In genomic region chr3:93346896-93347295, GRCm38 (mm10) we compare ENCODE assay signal across 33 mouse cellular contexts. TPM values are rescaled to one million over a fixed set of nuclear protein-coding genes. Genes with fewer than 3 reads are reported as not detected.
DNase-seq lines count a peak whose midpoint lies in the region; ATAC-seq and TF ChIP-seq lines count a peak whose summit lies in the region.
"Had no signal": no experiment of that assay in that cellular context is flagged by ENCODE, and none has a peak within 500 bp of the region (broad histone marks: within the 10 kb centered on the region; RNA-seq: fewer than 3 reads in every experiment).

No protein-coding gene starts in this region.

- TF ChIP-seq CTCF in layer of hippocampus, adult 2 months (conservative IDR thresholded peaks at IDR 0.05): no peak

- intact Hi-C loops in left cerebral cortex, postnatal 4 days (cut with DNase I): no loop called here

- no peak for ATAC-seq in kidney, embryonic 15.5 days (replicated peaks; ENCODE audit: low FRiP score)
- ATAC-seq: forebrain, embryonic 16.5 days had no signal

- no peak overlapping the region for H3K4me2 ChIP-seq in kidney, embryonic 15.5 days
- H3K4me2 ChIP-seq: embryonic facial prominence, embryonic 13.5 days; forebrain, embryonic 12.5 days; heart, embryonic 12.5 days; heart, embryonic 15.5 days; hindbrain, embryonic 14.5 days had no signal

- H3K4me3 ChIP-seq in layer of hippocampus, adult 2 months: no peak overlapping the region
- H3K4me3 ChIP-seq in kidney, embryonic 15.5 days (replicated peaks): no peak overlapping the region
- H3K4me3 ChIP-seq: embryonic facial prominence, embryonic 10.5 days; embryonic facial prominence, embryonic 13.5 days; erythroblast, embryonic 14.5 days; forebrain, embryonic 12.5 days; gastrocnemius, adult 2 months; heart, embryonic 12.5 days; heart, embryonic 15.5 days; hindbrain, embryonic 10.5 days had no signal

- DNase-seq in layer of hippocampus, adult 2 months (ENCODE audit: low spot score in 2 of 2): peak in 1 of 2 experiments; percentile 28
- DNase-seq in layer of hippocampus, adult 11-12 months (ENCODE audit: low spot score): no peak
- DNase-seq in Muller cell, postnatal 12 days (ENCODE audit: inconsistent ontology term): peak; percentile 70
- DNase-seq in brain, adult 2 months (ENCODE audit: low read depth, low spot score): peak; percentile 39
- DNase-seq in left cerebral cortex, postnatal 4 days: no peak
- DNase-seq: adrenal gland, adult 2 months; adrenal gland, postnatal 14 days; cerebellum, adult 11-12 months; cerebellum, adult 8-10 months; cerebellum, postnatal 10 days; cerebellum, postnatal 36 days; embryo, embryonic 11 days; gastrocnemius, adult 2 months; gastrocnemius, postnatal 14 days; heart, adult 18-20 months; heart, postnatal 10 days; heart, postnatal 36 days had no signal

- H3K4me1 ChIP-seq in kidney, embryonic 15.5 days: no peaks in the 10 kb centered on the region
- H3K4me1 ChIP-seq: embryonic facial prominence, embryonic 10.5 days; embryonic facial prominence, embryonic 13.5 days; heart, embryonic 12.5 days; heart, embryonic 15.5 days; hindbrain, embryonic 10.5 days had no signal

- H3K27me3 ChIP-seq in kidney, embryonic 15.5 days: no peaks in the 10 kb centered on the region
- H3K27me3 ChIP-seq: embryonic facial prominence, embryonic 13.5 days; forebrain, embryonic 12.5 days; heart, embryonic 12.5 days; heart, embryonic 15.5 days had no signal

- H3K27ac ChIP-seq in layer of hippocampus, adult 2 months: peak overlapping the region; percentile 60
- no peak overlapping the region for H3K27ac ChIP-seq in kidney, embryonic 15.5 days
- H3K27ac ChIP-seq: embryonic facial prominence, embryonic 10.5 days; embryonic facial prominence, embryonic 13.5 days; forebrain, embryonic 12.5 days; gastrocnemius, adult 2 months; heart, embryonic 15.5 days; hindbrain, embryonic 10.5 days; hindbrain, embryonic 14.5 days had no signal

- 83% methylated on average over 2 of the region's 2 CpGs for WGBS in kidney, embryonic 15.5 days

- H3K9ac ChIP-seq in kidney, embryonic 15.5 days: no peak overlapping the region
- H3K9ac ChIP-seq: embryonic facial prominence, embryonic 13.5 days; forebrain, embryonic 12.5 days; heart, embryonic 12.5 days; heart, embryonic 15.5 days; hindbrain, embryonic 14.5 days had no signal

- no peaks in the 10 kb centered on the region for H3K9me3 ChIP-seq in kidney, embryonic 15.5 days (replicated peaks)
- H3K9me3 ChIP-seq: embryonic facial prominence, embryonic 10.5 days; embryonic facial prominence, embryonic 13.5 days; forebrain, embryonic 12.5 days; heart, embryonic 12.5 days; heart, embryonic 15.5 days; hindbrain, embryonic 10.5 days had no signal

- H3K36me3 ChIP-seq in kidney, embryonic 15.5 days: no peaks in the 10 kb centered on the region
- H3K36me3 ChIP-seq: embryonic facial prominence, embryonic 10.5 days; embryonic facial prominence, embryonic 13.5 days; forebrain, embryonic 12.5 days; heart, embryonic 12.5 days; heart, embryonic 15.5 days; hindbrain, embryonic 10.5 days had no signal

RNA-seq across cellular contexts. Expression of gene Hrnr, which starts 27.3 kb away (rescaled TPM):
- not detected for total RNA-seq in layer of hippocampus, adult 2 months (2021)
- not detected for total RNA-seq in left cerebral cortex, postnatal 4 days (2021)
- polyA plus RNA-seq in kidney, embryonic 15.5 days (2015; fragmentation: Nextera tagmentation; extraction: Ambion mirVana): 0.01 and 0.48 TPM in 2 replicates
- total RNA-seq: adrenal gland, adult 2 months; adrenal gland, postnatal 14 days; adrenal gland, postnatal 4 days; ES-E14; gastrocnemius, adult 2 months; gastrocnemius, postnatal 14 days; heart, adult 18-20 months; heart, postnatal 10 days; heart, postnatal 36 days had no signal
- polyA plus RNA-seq: adrenal gland, adult 2 months; brain, embryonic 14.5 days; embryonic facial prominence, embryonic 10.5 days; erythroblast, embryonic 14.5 days; forebrain, embryonic 12.5 days; forebrain, embryonic 16.5 days; gonadal fat pad, adult 2 months; heart, embryonic 12.5 days; hindbrain, embryonic 10.5 days; hindbrain, embryonic 14.5 days; intestine, embryonic 14.5 days had no signal

RNA-seq across cellular contexts. Expression of gene Rptn, which starts 46.6 kb away (rescaled TPM):
- not detected for total RNA-seq in layer of hippocampus, adult 2 months (2021)
- not detected for total RNA-seq in left cerebral cortex, postnatal 4 days (2021)
- polyA plus RNA-seq in kidney, embryonic 15.5 days (2015; fragmentation: Nextera tagmentation; extraction: Ambion mirVana): not detected in 2 replicates
- total RNA-seq: adrenal gland, adult 2 months; adrenal gland, postnatal 14 days; adrenal gland, postnatal 4 days; ES-E14; gastrocnemius, adult 2 months; gastrocnemius, postnatal 14 days; heart, adult 18-20 months; heart, postnatal 10 days; heart, postnatal 36 days had no signal
- polyA plus RNA-seq: adrenal gland, adult 2 months; brain, embryonic 14.5 days; cortical plate, adult 2 months; embryonic facial prominence, embryonic 10.5 days; embryonic facial prominence, embryonic 13.5 days; forebrain, embryonic 12.5 days; forebrain, embryonic 16.5 days; gonadal fat pad, adult 2 months; heart, embryonic 12.5 days; heart, embryonic 15.5 days; hindbrain, embryonic 10.5 days; hindbrain, embryonic 14.5 days; intestine, embryonic 14.5 days had no signal

Comparison
In these comparisons a context has a peak if more than half of its experiments do, and no peak if none do; other contexts are left out.
1. DNase-seq: peak in Muller cell, postnatal 12 days (single experiment) and brain, adult 2 months (single experiment); none in layer of hippocampus, adult 11-12 months (single experiment) and left cerebral cortex, postnatal 4 days (single experiment).